Mouse (Mus musculus) lung, postnatal 0 days (tissue): ENCODE results near the gene Speg.

Experiments used
- CTCF ChIP-seq: IDR thresholded peaks from 2 replicates; pipeline ENCODE4 v1.5.1; 2016; ENCODE audit warnings: antibody characterized with exemption, mild to moderate bottlenecking
- EP300 ChIP-seq: IDR thresholded peaks from 2 replicates; pipeline ENCODE4 v1.6.1; 2016; ENCODE audit warnings: antibody characterized with exemption, mild to moderate bottlenecking, control low read depth

- TF ChIP-seq CTCF (peak; percentile 87), EP300 (no peak)
Observed at GRCm38 (mm10) chr1:75398761-75399402, 23.8 kb downstream of the Speg start.
